Mouse (Mus musculus): Measurements from ENCODE around the gene Gm29797.

GRCm38 (mm10) chr2:181658528-181658927 lies 1.7 kb downstream of the Gm29797 start:
- TF ChIP-seq POLR2A (IDR thresholded peaks at IDR 0.05; ENCODE audit: insufficient read depth, low read depth, low read length) (no peak), CTCF (IDR thresholded peaks at IDR 0.05; ENCODE audit: insufficient read depth, low read depth, low read length) (no peak)
